ENCODE assay signal across 9 mouse cellular contexts in genomic region chr11:73136587-73136986, GRCm38 (mm10). TPM values are rescaled to one million over a fixed set of nuclear protein-coding genes. Genes with fewer than 3 reads are reported as not detected.
DNase-seq lines count a peak whose midpoint lies in the region; ATAC-seq lines count a peak whose summit lies in the region.
"Had no signal": no experiment of that assay in that cellular context is flagged by ENCODE, and none has a peak within 500 bp of the region (broad histone marks: within the 10 kb centered on the region; RNA-seq: fewer than 3 reads in every experiment).

No protein-coding gene starts in this region.

- peak overlapping the region; percentile 73 for H3K4me2 ChIP-seq in neural tube, embryonic 11.5 days (ENCODE audit: low read depth)
- peak overlapping the region; percentile 91 for H3K4me2 ChIP-seq in embryonic facial prominence, embryonic 15.5 days (replicated peaks)
- peak overlapping the region; percentile 70; the same call in 1 of the 2 replicates for H3K4me2 ChIP-seq in limb, embryonic 11.5 days (ENCODE audit: low read depth, severe bottlenecking)
- peak overlapping the region; percentile 68 for H3K4me2 ChIP-seq in stomach, embryonic 15.5 days

- peaks cover 3% of the 10 kb centered on the region; the same call in 1 of the 2 replicates for H3K4me1 ChIP-seq in neural tube, embryonic 11.5 days (ENCODE audit: control insufficient read depth, insufficient read depth, low read length)
- H3K4me1 ChIP-seq in embryonic facial prominence, embryonic 15.5 days, result peaks cover 31% of the 10 kb centered on the region
- peaks cover 9% of the 10 kb centered on the region for H3K4me1 ChIP-seq in limb, embryonic 11.5 days (ENCODE audit: control insufficient read depth, insufficient read depth, low read length)
- peaks cover 18% of the 10 kb centered on the region; the same call in 1 of the 2 replicates for H3K4me1 ChIP-seq in stomach, embryonic 15.5 days

- 72% methylated on average over 6 of the region's 6 CpGs for WGBS in neural tube, embryonic 11.5 days
- 85% methylated on average over 6 of the region's 6 CpGs for WGBS in embryonic facial prominence, embryonic 15.5 days
- WGBS in limb, embryonic 11.5 days, result 81% methylated on average over 6 of the region's 6 CpGs
- WGBS in stomach, embryonic 15.5 days, result 61% methylated on average over 6 of the region's 6 CpGs

- H3K9me3 ChIP-seq in neural tube, embryonic 11.5 days (ENCODE audit: control insufficient read depth, low read length), result no peaks in the 10 kb centered on the region
- no peaks in the 10 kb centered on the region for H3K9me3 ChIP-seq in embryonic facial prominence, embryonic 15.5 days (replicated peaks)
- H3K9me3 ChIP-seq in limb, embryonic 11.5 days (ENCODE audit: control insufficient read depth, low read length), result no peaks in the 10 kb centered on the region
- no peaks in the 10 kb centered on the region for H3K9me3 ChIP-seq in stomach, embryonic 15.5 days

- no peak for ATAC-seq in neural tube, embryonic 11.5 days (ENCODE audit: insufficient read depth, low FRiP score, low TSS enrichment)
- no peak for ATAC-seq in embryonic facial prominence, embryonic 15.5 days (ENCODE audit: insufficient number of reproducible peaks, low FRiP score, low TSS enrichment, low read depth)
- no peak for ATAC-seq in limb, embryonic 11.5 days (ENCODE audit: insufficient number of reproducible peaks, low FRiP score, low TSS enrichment, low read depth)
- no peak for ATAC-seq in stomach, embryonic 15.5 days (ENCODE audit: insufficient read depth, low FRiP score, low read depth)
- ATAC-seq in erythroid progenitor cell, adult 5-6 weeks (replicated peaks; ENCODE audit: low FRiP score, poor library complexity, severe bottlenecking), result no peak

- no peak overlapping the region for H3K27ac ChIP-seq in neural tube, embryonic 11.5 days (ENCODE audit: low read depth, low read length)
- H3K27ac ChIP-seq in embryonic facial prominence, embryonic 15.5 days (replicated peaks), result no peak overlapping the region
- no peak overlapping the region for H3K27ac ChIP-seq in limb, embryonic 11.5 days (replicated peaks; ENCODE audit: low read depth, low read length)
- H3K27ac ChIP-seq in stomach, embryonic 15.5 days, result no peak overlapping the region

- H3K9ac ChIP-seq in neural tube, embryonic 11.5 days (ENCODE audit: low read length), result no peak overlapping the region
- H3K9ac ChIP-seq in embryonic facial prominence, embryonic 15.5 days, result no peak overlapping the region
- no peak overlapping the region; the same call in 1 of the 2 replicates for H3K9ac ChIP-seq in limb, embryonic 11.5 days (ENCODE audit: low read length)
- peak overlapping the region; percentile 67; the same call in 1 of the 2 replicates for H3K9ac ChIP-seq in stomach, embryonic 15.5 days

- DNase-seq in neural tube, embryonic 11.5 days (ENCODE audit: low spot score), result no peak
- no peak for DNase-seq in neural tube, embryonic 10.5 days (ENCODE audit: extremely low spot score, low spot score)
- DNase-seq in limb, embryonic 11.5 days (ENCODE audit: low spot score), result no peak
- no peak for DNase-seq in thymus, postnatal 36 days
- DNase-seq: cerebellum, postnatal 10 days; lung, postnatal 14 days had no signal

- H3K36me3 ChIP-seq in neural tube, embryonic 11.5 days (ENCODE audit: control insufficient read depth, insufficient read depth, low read length), result peaks cover 4% of the 10 kb centered on the region
- peaks cover 20% of the 10 kb centered on the region for H3K36me3 ChIP-seq in embryonic facial prominence, embryonic 15.5 days
- peaks cover 13% of the 10 kb centered on the region for H3K36me3 ChIP-seq in limb, embryonic 11.5 days (ENCODE audit: control insufficient read depth, insufficient read depth, low read length)
- H3K36me3 ChIP-seq in stomach, embryonic 15.5 days, result 0 out of 2 replicates have a peak, but pooled peaks cover 3% of the 10 kb centered on the region

- no peaks in the 10 kb centered on the region for H3K27me3 ChIP-seq in neural tube, embryonic 11.5 days (ENCODE audit: control insufficient read depth, insufficient read depth, low read length)
- no peaks in the 10 kb centered on the region for H3K27me3 ChIP-seq in embryonic facial prominence, embryonic 15.5 days
- H3K27me3 ChIP-seq in limb, embryonic 11.5 days (ENCODE audit: control insufficient read depth, insufficient read depth, low read length), result no peaks in the 10 kb centered on the region
- H3K27me3 ChIP-seq in stomach, embryonic 15.5 days (replicated peaks), result no peaks in the 10 kb centered on the region

- peak overlapping the region; percentile 86 for H3K4me3 ChIP-seq in neural tube, embryonic 11.5 days (ENCODE audit: low read depth, low read length)
- H3K4me3 ChIP-seq in embryonic facial prominence, embryonic 15.5 days (replicated peaks), result peak overlapping the region; percentile 64
- H3K4me3 ChIP-seq in limb, embryonic 11.5 days (ENCODE audit: low read depth, low read length), result peak overlapping the region; percentile 92; the same call in 1 of the 2 replicates
- peak overlapping the region; percentile 89 for H3K4me3 ChIP-seq in stomach, embryonic 15.5 days (replicated peaks)

RNA-seq across cellular contexts. Expression of gene Haspin, which starts 1.5 kb away (rescaled TPM):
- 16.0 and 17.6 TPM in 2 replicates for polyA plus RNA-seq in neural tube, embryonic 11.5 days (2014; fragmentation: Nextera tagmentation; extraction: Ambion mirVana)
- 10.9 and 11.5 TPM in 2 replicates for polyA plus RNA-seq in embryonic facial prominence, embryonic 15.5 days (2015; fragmentation: Nextera tagmentation; extraction: Ambion mirVana)
- polyA plus RNA-seq in limb, embryonic 11.5 days (2014; fragmentation: Nextera tagmentation; extraction: Ambion mirVana), result 19.5 and 19.9 TPM in 2 replicates
- polyA plus RNA-seq in stomach, embryonic 15.5 days (2015; fragmentation: Nextera tagmentation; extraction: Ambion mirVana), result 14.4 and 14.6 TPM in 2 replicates
- 44.3 and 57.4 TPM in 2 replicates for total RNA-seq in erythroid progenitor cell, adult 5-6 weeks (2015; ENCODE audit: low replicate concordance)
- 65.1 and 71.6 TPM in 2 replicates for total RNA-seq in erythroid progenitor cell, adult 5-6 weeks (2017; ENCODE audit: low replicate concordance)

RNA-seq across cellular contexts. Expression of gene P2rx5, which starts 23.6 kb away (rescaled TPM):
- 0.31 and 0.51 TPM in 2 replicates for polyA plus RNA-seq in neural tube, embryonic 11.5 days (2014; fragmentation: Nextera tagmentation; extraction: Ambion mirVana)
- 0.98 and 1.0 TPM in 2 replicates for polyA plus RNA-seq in embryonic facial prominence, embryonic 15.5 days (2015; fragmentation: Nextera tagmentation; extraction: Ambion mirVana)
- polyA plus RNA-seq in limb, embryonic 11.5 days (2014; fragmentation: Nextera tagmentation; extraction: Ambion mirVana), result 0.08 TPM in 1 of 2 replicates, not detected in the other
- 0.14 and 0.30 TPM in 2 replicates for polyA plus RNA-seq in stomach, embryonic 15.5 days (2015; fragmentation: Nextera tagmentation; extraction: Ambion mirVana)
- not detected in 2 replicates for total RNA-seq in erythroid progenitor cell, adult 5-6 weeks (2015; ENCODE audit: low replicate concordance)
- total RNA-seq in erythroid progenitor cell, adult 5-6 weeks (2017; ENCODE audit: low replicate concordance), result not detected in 2 replicates

RNA-seq across cellular contexts. Expression of gene Emc6, which starts 40.2 kb away (rescaled TPM):
- 119 and 131 TPM in 2 replicates for polyA plus RNA-seq in neural tube, embryonic 11.5 days (2014; fragmentation: Nextera tagmentation; extraction: Ambion mirVana)
- 91.9 and 100 TPM in 2 replicates for polyA plus RNA-seq in embryonic facial prominence, embryonic 15.5 days (2015; fragmentation: Nextera tagmentation; extraction: Ambion mirVana)
- 95.2 and 111 TPM in 2 replicates for polyA plus RNA-seq in limb, embryonic 11.5 days (2014; fragmentation: Nextera tagmentation; extraction: Ambion mirVana)
- 111 and 117 TPM in 2 replicates for polyA plus RNA-seq in stomach, embryonic 15.5 days (2015; fragmentation: Nextera tagmentation; extraction: Ambion mirVana)
- total RNA-seq in erythroid progenitor cell, adult 5-6 weeks (2015; ENCODE audit: low replicate concordance), result 16.9 and 27.2 TPM in 2 replicates
- 8.0 and 31.8 TPM in 2 replicates for total RNA-seq in erythroid progenitor cell, adult 5-6 weeks (2017; ENCODE audit: low replicate concordance)

RNA-seq across cellular contexts. Expression of gene Tax1bp3, which starts 40.3 kb away (rescaled TPM):
- polyA plus RNA-seq in neural tube, embryonic 11.5 days (2014; fragmentation: Nextera tagmentation; extraction: Ambion mirVana), result 225 and 227 TPM in 2 replicates
- 210 and 221 TPM in 2 replicates for polyA plus RNA-seq in embryonic facial prominence, embryonic 15.5 days (2015; fragmentation: Nextera tagmentation; extraction: Ambion mirVana)
- polyA plus RNA-seq in limb, embryonic 11.5 days (2014; fragmentation: Nextera tagmentation; extraction: Ambion mirVana), result 220 and 222 TPM in 2 replicates
- 208 and 211 TPM in 2 replicates for polyA plus RNA-seq in stomach, embryonic 15.5 days (2015; fragmentation: Nextera tagmentation; extraction: Ambion mirVana)
- 2.1 and 9.4 TPM in 2 replicates for total RNA-seq in erythroid progenitor cell, adult 5-6 weeks (2015; ENCODE audit: low replicate concordance)
- total RNA-seq in erythroid progenitor cell, adult 5-6 weeks (2017; ENCODE audit: low replicate concordance), result 3.3 and 6.9 TPM in 2 replicates

RNA-seq across cellular contexts. Expression of gene Itgae, which starts 46.2 kb away (rescaled TPM):
- polyA plus RNA-seq in neural tube, embryonic 11.5 days (2014; fragmentation: Nextera tagmentation; extraction: Ambion mirVana), result 0.34 and 0.42 TPM in 2 replicates
- 0.28 and 0.40 TPM in 2 replicates for polyA plus RNA-seq in embryonic facial prominence, embryonic 15.5 days (2015; fragmentation: Nextera tagmentation; extraction: Ambion mirVana)
- 0.51 and 0.54 TPM in 2 replicates for polyA plus RNA-seq in limb, embryonic 11.5 days (2014; fragmentation: Nextera tagmentation; extraction: Ambion mirVana)
- polyA plus RNA-seq in stomach, embryonic 15.5 days (2015; fragmentation: Nextera tagmentation; extraction: Ambion mirVana), result 0.33 and 0.57 TPM in 2 replicates
- not detected in 2 replicates for total RNA-seq in erythroid progenitor cell, adult 5-6 weeks (2015; ENCODE audit: low replicate concordance)
- 0.08 and 1.3 TPM in 2 replicates for total RNA-seq in erythroid progenitor cell, adult 5-6 weeks (2017; ENCODE audit: low replicate concordance)
